Mouse (Mus musculus) 3T3-L1 (cell line): Measurements from ENCODE around the gene Itpr1.

Experiments used
- DNase-seq: peaks from one replicate; pipeline ENCODE4 v3.0.0-alpha.2; 2015; ENCODE audit warnings: low read depth, low spot score

The Itpr1 gene

DNA sequence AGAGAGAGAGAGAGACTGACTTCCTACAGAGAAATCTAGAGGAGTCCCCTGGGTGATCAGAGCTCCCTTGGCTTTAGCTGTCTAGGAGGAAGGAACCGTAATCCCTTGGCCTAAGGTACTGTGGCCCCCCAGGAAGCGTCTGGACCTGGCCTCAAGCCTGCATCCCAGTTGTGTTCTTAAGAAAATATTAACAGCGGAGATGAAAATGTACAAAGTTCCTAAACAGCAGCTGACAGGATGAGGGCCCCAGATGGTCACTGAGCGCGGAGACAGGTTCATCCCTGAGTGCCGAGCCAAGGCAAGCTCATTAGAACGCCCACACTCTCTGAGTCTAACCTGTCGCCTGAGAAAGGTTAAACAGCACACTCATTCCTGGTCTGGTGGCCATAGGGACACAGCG is 300.1 kb downstream of the Itpr1 start:
- DNase-seq, result no peak

DNA sequence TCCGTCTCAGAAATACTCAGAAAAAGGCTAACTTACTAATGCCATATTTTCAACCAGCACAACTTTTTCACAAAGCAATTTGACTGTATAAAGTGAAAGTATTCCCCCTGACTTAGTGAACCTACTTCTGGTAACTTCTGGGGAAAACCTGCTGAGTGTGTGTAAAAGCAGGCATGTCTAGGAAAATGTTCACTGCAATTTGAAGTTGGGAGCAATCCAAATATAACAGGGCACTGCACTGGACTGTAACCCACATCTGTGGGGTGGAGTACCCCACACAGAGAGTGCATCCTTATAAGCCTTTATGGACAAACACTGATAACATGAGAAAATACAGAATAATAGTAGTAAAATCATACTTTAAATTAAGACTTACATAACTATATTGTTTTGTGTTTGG is 303.4 kb downstream of the Itpr1 start:
- no peak for DNase-seq

DNA sequence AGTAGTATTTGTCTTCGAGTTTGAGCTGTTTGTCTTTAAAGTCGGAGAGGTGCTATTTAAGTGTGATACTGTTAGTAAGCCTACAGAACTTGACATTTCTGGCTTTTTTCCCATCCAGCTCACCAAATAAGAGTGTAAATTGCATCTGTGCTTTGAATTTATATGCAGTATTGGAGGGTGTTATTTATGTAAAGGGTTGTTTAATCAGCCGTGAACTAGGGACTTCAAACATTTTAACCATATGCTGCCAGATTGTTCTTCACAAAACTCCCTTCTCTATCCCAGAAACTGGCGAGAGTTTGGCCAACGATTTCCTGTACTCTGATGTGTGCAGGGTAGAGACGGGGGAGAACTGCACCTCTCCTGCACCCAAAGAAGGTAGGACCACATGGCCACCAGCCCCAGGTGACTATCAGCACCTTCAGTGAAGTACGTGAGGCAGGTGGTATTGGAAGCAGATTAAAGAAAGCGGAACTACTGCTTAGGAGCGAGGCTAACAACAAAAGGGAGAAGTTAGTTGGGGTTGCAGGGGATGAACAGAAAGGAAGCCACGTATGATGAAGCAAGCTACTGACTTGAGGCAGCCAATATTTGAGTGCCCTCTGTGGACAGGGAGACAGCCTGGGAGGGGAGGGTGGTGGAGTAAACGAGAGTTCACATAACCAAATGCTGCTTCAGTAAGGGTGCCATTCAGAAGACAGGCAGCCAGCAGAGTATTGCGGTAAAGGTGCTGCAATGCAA is 304.5 kb downstream of the Itpr1 start:
- no peak for DNase-seq

DNA sequence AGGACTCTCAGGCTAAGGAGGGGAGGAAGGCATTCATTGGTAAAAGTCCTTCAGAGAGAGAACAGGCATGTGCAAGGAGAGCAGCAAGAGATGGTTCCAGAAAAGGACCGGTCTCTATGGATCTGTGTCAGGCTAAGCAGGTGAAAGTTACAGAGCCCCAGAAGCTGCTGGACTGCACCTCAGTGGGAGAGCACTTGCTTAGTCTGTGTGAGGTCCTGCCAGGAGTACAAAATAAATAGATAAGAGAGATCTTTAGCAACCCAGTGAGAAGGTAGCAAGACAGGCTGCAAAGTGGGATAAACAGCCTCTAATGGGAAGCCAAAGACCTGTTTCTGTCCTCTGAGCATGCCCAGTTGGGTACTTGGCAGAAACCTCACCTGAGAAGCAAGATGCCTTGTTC is 305.1 kb downstream of the Itpr1 start:
- no peak for DNase-seq

DNA sequence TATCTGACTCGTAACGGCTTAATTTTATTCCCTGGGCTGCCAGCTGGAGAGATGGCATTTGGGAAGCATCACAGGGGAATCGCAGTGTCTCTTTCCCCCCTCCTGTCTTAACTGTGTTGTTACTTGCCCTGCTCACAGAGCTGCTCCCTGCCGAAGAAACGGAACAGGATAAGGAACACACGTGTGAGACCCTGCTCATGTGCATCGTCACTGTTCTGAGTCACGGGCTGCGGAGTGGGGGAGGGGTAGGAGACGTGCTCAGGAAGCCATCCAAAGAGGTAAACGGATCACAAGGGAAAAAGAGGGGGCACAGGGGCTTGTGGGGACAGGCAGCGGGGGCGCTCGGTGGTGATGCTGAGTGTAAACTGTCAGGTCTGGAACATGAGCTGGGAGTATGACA is 305.7 kb downstream of the Itpr1 start:
- DNase-seq, result no peak

DNA sequence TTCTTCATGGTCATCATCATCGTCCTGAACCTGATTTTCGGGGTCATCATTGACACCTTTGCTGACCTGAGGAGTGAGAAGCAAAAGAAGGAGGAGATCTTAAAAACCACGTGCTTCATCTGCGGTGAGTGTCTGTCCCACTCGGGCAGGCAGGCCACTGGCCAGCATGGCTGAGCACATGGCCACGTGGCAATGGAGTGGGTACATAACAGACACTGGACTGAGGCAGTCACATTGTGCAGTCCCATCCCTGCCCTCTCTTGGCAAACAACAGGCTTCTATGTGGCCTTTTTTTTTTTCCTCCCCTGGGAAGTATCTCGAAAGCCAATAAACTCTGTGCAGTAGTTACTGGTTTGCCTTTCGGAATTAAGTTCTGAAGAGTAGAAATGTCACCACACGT is 306.4 kb downstream of the Itpr1 start:
- DNase-seq, result no peak

DNA sequence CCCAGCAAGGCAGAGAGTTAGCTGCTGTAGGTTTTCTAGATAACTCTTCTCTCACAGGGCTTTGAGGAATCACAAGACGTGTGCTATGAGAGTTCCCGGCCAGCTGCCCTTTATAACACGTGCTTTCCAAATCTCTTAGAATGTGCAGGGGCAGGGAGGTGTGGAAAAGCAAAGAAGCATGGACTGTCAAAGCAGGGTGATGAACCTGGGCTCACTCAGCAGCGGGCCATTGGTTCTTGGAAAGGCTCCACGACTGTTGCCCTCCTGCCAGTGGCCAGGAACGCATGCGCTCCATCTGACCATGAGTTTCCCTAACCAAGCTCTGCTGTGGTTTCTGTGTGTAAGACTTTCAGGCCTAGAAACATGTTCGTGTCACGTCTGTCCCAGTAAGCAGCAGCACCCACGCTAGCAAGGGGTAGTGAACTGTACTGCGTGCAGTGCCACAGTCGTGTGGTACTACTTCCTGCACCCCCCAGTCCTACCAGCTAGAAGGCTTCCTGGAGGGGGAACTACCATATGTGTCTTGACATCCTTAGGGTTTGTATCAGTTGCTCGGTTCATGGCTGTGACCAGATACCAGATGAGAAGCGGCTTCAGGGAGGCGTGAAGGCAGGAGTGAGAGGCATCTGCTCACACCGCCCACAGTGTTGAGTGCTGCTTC is 311.2 kb downstream of the Itpr1 start:
- no peak for DNase-seq

DNA sequence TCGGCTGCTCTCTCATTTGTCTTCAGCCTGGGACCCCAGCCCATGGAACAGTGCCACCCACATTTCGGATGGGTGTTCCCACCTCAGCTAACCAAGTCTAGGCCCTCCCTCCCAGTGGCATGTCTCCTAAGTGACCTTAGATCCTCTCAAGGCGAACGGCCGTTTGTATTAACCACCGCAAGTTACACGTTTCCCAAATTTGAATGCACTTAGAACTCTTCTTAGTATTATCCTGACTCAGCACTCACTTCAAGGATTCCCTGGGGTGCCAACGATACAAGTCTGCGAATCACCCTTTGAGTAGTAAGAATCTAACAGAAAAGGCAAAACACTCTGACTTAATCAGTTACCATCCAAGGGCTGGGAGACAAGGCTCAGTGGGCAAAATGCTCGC is 311.7 kb downstream of the Itpr1 start:
- DNase-seq, result no peak

DNA sequence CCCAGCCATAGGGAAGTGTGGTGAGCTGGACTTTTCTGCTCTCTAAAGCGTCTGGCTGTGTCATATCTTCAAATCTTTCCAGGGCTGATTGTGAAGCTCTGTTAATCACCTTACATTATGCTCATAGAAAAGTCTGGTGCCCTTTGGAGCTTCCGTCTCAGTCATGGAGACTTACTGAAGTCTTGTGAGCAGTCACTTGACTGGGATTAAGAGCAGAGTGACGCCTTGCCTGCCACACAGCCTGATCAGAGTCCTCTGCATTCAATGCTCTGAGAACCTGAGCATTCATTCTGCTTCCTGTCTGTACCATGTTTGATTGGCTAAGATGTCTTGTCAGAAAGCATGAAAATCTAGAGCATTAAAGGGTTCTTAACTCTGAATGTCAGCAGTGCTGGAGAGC is 314.7 kb downstream of the Itpr1 start:
- DNase-seq, result no peak

DNA sequence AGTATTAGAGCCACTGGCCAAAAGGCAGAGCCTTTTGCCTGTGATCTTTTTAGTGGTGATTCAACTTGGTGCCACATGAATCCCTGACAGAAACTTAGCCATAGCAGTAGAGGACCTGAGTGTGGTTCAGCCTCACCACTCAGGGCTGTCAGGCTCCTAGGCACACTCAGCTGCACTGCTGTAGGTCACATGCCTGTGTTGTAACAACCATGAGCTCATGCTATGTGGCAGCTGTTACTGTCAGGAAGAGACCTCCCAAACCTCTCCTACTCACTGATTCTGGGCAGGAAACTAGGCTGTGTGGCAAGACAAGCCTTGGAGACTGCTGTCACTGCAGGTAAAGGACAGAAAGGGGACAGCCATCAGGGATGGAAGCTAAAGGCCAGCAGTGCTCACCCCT is 315.1 kb downstream of the Itpr1 start:
- peak; percentile 64 for DNase-seq

DNA sequence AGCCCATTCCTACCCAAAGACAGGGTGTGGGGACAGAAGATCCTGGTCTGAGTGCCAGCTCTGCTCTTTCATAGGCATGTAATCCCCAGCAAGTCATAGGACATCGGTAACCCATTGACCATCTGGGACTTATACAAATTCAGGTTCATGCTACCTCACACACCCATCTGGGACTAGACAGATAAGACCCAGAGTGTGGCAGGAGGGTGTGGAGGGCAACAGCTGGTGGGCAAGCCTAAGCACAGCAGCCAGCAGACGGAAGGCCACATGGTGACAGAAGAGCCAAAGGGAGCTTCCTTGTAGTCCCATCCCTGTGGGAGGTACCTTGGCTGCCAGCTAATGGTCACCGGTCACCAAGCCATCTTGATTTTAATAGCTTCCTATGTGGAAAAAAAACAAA is 316.3 kb downstream of the Itpr1 start:
- no peak for DNase-seq

DNA sequence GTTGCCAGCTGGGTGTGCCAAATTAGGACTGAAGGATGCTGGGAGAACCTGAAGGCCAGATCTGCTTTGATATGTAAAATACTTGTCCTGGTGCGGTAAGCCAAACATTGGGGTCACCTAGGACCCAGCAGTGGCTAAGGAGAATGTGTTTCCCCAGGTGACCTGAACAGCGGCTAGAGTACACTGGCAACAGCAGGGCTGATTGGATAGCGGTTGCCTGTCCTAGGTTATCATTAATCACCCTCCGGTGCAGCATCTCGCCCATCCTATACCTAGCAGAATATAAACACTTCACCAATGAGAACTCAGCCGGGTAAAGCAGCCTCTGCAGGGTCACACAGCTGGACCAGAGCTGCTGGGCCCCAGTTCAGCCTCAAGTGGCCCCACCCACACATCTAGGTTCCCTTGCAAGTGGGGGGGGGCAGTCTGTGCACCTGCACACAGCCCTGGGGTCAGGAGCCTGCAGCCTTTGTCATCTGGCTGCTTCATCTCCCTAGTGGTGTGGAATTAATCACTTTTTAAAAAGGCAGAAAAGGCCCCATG is 318.0 kb downstream of the Itpr1 start:
- no peak for DNase-seq

DNA sequence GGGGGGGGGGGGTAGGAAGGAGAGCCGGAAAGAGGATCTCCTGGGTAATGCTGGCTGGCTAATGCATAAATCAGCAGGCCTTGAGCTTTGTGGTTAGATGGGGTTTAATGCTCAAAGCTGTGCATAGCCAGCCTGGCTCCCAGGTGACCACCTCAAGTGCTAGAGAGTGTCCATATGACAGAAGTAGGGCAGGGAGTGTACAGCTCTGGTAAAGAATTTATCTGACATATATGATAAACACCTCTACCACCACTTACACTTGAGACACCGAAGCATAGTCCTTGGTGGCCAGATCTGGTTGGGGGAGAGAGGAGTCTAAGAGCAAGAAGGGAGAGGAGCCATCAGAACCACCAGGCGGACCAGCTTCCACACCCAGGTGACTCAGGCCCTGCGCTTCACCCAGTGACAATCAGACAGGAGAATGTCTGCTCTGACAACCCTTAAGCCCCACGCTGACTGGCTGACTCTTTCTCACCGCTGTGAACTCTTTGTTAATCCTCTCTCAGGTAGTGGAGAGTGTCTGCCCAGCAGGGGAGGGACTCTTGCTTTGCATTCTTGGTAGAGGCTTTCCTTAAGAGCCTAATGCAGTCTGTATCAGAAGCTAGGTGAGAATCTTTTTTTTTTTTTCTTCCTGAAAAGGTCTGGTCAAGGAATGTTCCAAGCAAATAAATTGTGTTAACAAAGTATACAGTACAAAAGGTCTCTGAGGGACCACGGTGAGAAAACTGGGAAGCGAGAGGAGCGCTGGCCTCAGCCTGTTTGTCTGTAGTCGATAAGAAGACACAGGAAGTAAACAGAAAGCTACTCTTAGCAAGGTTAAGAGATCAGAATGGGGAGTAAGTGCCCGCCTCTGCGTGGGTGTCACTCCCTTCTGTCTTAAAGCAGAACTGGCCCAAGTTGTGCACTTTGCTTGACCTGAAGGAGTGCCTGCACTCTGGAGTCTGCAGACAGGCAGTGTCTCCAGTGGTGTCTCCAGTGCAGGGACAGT is 318.7 kb downstream of the Itpr1 start:
- DNase-seq, result peak; percentile 60

DNA sequence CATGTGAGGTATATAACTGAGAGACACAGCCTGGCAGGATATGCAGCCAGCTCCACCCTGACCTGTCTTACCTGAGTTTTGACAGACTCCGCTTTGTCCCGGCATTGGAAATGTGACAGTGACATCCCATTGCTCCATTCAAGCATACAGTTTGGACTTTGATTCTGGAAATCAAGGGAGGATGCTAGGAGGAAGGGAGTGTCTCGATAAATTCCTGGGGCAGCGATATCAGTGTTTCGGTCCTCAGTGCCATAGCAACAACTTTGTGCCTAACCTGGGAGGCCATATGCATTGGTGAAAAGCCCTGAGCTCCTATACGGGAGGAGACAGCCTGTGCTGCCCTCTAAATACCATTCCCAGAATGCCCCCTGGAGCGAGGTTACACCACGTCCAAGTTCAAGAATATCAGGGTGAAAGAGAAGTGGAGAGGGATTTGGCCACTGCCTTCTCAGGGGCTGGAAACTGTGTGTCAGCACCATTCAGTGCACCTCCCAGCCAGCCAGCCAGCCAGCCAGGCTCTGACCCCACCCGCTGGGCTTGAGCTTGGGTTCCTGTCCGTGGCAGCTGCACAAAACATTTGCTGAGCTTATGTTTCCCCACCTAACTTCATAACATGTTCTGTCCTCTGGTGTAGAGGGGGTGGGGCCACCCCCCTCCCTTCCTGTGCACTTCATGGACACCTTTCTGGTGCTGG is 319.7 kb downstream of the Itpr1 start:
- peak; percentile 37 for DNase-seq

DNA sequence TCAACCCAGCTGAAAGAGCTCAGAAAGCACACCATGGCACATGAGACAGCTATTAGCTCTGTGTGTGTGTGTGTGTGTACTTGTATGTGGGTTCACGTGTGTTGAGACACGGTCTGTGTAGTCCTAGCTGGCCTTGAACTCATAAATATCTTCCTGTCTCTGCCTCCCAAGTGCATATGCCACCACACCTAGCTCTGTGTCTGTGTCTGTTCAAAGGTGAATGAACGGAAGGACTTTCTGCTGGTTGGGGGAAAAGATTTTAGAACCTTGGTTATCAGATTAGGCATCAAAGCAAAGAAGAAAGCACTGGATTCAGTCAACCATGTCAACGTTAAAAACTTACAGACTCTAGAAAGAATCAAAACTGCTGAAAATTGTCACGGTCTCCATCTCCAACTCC is 321.2 kb downstream of the Itpr1 start:
- DNase-seq, result no peak

DNA sequence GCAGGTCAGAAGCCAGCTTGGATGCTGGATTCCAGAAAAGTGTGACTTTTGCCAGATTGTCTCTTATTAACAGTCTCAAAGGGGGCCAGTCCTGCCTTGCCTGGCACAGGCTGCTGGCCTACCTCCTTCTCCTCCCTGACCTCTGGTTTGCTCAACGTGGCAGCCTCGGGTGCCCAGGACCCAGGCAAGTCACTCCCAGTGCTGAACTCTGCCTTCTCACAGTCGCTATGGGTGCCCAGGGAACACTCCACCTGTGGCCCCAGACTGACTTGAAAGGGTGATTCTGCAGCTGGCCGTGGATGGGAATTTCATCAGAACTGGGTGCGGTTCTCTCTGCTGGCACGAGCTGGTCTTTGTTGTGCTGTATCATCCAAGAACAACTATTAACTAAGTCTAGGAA is 321.7 kb downstream of the Itpr1 start:
- DNase-seq, result peak; percentile 66

DNA sequence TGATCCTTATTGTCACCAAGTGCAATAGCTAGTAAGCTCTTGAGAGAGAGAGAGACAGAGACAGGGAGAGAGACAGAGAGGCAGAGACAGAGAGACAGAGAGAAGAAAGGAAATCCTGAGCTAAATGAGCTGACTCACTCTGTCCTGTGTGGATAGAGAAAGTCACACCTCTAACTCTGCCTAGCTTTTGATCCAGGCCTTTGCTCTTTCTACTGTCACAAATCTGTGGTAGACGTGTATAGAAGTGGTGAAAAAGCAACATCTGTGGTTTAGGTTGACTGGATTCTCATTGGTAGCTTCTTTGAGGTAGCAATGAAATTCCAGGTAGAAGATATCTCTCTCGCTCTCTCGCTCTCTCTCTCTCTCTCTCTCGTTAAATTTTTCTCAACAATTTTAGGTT is 322.4 kb downstream of the Itpr1 start:
- no peak for DNase-seq

DNA sequence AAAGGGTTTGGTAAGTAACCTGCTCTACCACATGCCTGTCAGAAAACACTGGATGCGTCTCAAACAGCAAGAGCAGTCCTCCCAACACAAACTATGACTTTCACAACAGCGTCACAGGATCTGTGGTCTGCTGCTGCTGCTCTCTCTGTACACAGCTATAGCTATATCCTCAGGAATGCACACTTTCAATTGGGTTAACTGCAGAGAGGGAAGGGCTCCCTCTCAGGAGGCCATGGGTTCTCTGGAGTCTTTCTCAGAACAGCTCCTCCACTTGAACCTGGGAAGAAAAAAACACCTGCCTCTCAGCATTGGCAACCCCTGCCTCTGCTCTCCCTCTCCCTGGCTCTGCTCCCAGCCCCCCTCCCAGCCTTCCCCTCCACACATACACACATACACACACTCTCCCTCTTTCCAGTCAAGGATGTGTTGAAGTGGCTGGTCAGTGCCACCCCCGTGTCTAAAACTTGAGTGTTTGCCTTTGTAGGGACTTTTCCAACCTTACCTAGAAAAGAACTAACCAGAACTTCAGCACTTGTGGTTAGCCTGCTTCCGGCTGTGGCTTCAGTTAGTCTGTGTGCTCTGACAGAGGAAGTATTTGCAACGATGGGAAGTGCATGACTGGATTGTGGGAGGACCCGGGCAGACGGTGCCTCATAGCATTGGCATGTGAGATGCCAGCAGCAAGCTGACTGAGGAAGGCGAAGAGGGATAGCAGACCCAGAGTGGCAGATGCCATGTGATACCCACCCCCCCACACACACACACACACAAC is 323.8 kb downstream of the Itpr1 start:
- peak; percentile 98 for DNase-seq

DNA sequence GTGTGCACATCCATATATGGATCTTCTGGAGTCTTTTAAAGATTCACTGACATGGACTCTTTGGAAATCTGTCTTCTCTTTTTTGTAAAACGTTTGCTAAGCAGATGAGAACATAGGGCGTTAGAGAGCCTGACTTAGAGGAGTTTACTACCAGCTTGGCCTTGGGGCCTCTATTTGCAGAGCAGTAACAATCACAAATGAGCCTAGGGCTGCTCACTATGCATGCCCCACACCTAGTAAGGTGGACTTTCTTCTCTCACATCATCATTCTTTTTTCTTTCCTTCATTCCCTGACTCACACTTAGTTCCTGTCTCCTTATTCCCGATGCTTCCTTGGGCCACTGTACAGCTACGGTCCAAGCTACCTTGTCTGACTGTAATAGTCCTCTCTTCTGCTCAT is 325.5 kb downstream of the Itpr1 start:
- no peak for DNase-seq

DNA sequence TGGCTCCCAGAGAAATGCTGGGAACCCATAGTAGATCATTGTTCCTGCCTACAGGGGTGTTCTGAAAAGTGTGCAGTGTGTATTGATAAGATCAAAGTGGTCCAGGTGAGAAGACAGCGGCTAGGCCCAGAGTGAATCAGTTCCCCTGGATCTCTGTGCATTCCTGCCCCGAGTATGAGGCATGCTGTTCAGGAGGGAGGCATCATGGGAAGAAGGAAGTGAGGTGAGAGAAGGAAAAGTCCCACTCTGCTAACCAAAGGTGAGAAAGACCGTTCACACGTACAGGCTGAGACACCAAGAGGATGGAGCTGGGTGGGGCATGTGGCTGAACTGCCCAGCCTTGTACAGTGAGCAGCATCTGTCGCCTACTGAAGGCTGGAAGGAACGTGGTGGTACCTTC is 327.5 kb downstream of the Itpr1 start:
- no peak for DNase-seq

DNA sequence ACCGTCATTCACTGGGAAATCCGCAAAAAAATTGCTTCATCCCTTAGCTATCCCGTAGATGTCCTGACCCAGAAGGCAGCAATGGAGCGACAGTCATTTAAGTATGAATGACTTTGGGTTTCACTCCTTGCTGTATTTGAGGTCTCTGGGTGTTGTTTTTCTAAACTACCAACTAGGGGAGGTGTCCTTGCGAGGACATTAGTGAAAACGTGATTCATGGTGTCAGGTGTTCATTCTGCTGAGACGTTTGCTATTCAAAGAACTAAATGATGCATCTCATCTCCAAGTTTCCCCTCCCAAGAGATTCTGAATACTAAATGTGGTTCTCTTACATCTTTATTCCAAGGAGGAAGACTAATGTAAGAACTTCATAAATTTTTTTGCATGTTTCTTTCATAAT is 332.0 kb downstream of the Itpr1 start:
- DNase-seq, result no peak
